Mouse (Mus musculus) heart, adult 8-10 months (tissue): ENCODE data around the gene Eef2. TPM values are rescaled to one million over a fixed set of nuclear protein-coding genes. Genes with fewer than 3 reads are reported as not detected.
"Not testable (repeated sequence)": the region's sequence is repeated elsewhere in the genome, so short reads cannot be mapped to it uniquely, and the experiment has no call there.

ENCODE experiments used
- DNase-seq: peaks from one replicate; pipeline ENCODE4 v3.0.0; 2022; ENCODE audit warnings: low spot score
- total RNA-seq, 4 experiments: library from RNA; stranded (reverse); gene quantifications; 2 replicates each; pipeline ENCODE4 v1.2.4; 2022

Eef2 gene
- total RNA-seq, 4 experiments from 2014 or later: 1,076 to 1,267 (median 1,170) TPM

GRCm38 (mm10) chr10:81145778-81146177 is 30.7 kb upstream of the Eef2 start:
- DNase-seq: no peak

DNA sequence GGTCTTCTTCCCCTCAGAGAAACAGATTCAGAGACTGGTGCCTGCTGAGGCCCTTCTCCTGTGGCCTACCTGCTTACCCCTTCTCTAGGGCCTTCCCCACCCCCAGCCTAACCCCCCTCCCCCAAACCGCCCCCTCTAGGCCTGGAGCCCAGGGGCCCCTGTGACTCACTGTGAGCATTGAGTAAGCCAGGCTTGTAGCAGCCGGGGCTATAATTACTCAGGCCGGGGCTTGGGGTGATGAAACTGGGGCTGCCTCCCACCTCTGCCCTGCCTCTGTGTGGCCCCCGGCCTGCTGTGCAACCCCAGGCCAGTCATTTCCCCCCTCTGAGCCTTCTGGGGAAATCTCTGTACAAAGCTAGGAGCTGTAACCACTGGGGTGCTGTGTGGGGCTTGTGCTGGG is 30.1 kb upstream of the Eef2 start:
- no peak for DNase-seq

- DNase-seq: no peak
Measured at GRCm38 (mm10) chr10:81151261-81151660, 25.2 kb upstream of the Eef2 start.

DNA sequence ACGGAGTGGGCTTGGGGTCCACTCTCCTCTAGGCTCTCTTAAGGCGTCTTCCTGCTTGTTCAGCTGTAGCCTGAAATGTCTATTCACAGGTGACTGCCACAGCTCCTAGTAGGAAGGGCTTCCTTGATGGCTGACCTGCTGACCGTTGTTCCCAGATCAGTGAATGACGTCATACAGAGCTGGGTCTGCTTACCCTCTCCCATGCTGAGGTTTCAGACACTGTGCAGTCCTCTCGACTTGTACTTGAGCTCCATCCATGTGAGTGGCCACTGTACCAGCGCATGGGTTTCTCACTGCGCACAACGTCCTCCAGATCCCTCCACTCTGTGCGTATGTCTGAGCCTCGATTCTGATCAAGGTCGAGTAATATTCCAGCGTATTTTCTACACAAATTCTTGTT is 23.8 kb upstream of the Eef2 start:
- no peak for DNase-seq

- DNase-seq: no peak
Measured at GRCm38 (mm10) chr10:81154313-81154712, 22.1 kb upstream of the Eef2 start.

DNA sequence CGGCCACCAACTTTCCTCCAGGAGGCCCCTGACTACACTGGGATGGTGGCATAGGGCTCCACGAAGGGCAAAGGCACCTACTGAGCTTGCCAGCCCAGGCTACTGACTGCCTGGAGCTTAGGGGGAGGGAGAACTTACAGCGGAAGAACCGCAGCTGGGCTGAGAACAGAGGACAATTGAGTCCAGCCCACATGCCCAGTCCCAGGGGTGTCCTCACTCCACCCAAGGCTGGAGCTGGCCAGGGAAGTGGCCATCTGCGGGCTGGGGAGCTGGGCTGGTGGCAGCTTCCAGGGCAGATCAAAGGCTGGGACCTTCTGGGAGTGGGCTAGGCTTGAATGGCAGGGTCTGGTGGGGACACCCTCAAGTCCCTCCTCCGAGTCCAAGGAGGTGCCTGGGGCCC is 21.7 kb upstream of the Eef2 start:
- DNase-seq: no peak

GRCm38 (mm10) chr10:81161602-81162317 is 14.7 kb upstream of the Eef2 start:
- DNase-seq: no peak

- no peak for DNase-seq
Measured at GRCm38 (mm10) chr10:81162318-81162652, 14.1 kb upstream of the Eef2 start.

- no peak for DNase-seq
Measured at GRCm38 (mm10) chr10:81165118-81165517, 11.3 kb upstream of the Eef2 start.

GRCm38 (mm10) chr10:81167200-81168086 is 9.0 kb upstream of the Eef2 start, which contains the start of gene Pias4:
Gene Pias4 (minus strand): TSS chr10:81167923.
- peak; percentile 100 for DNase-seq

GRCm38 (mm10) chr10:81168087-81168431 is 8.4 kb upstream of the Eef2 start:
- no peak for DNase-seq

- DNase-seq: peak; percentile 90
Measured at GRCm38 (mm10) chr10:81168521-81169244, 7.7 kb upstream of the Eef2 start.

DNA sequence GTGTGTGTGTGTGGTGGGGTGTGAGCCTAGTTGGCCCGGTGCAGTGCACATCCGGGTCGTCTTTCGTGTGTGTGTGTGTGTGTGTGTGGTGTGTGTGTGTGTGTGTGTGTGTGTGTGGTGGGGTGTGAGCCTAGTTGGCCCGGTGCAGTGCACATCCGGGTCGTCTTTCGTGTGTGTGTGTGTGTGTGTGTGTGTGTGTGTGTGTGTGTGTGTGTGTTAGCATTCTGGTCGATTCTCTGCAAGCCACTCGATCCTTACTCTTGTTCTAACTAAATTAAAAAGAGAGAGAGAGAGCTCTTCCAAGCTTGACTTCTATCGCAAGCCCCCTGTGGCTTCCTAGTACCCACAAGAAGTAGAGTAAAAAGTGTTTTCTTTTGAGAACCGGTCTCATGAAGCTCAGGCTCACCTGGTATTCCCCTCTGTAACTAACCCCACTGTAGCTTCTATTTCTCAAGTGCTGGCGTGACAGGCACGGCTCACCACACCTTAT is 7.0 kb upstream of the Eef2 start:
- DNase-seq: not testable (repeated sequence)

DNA sequence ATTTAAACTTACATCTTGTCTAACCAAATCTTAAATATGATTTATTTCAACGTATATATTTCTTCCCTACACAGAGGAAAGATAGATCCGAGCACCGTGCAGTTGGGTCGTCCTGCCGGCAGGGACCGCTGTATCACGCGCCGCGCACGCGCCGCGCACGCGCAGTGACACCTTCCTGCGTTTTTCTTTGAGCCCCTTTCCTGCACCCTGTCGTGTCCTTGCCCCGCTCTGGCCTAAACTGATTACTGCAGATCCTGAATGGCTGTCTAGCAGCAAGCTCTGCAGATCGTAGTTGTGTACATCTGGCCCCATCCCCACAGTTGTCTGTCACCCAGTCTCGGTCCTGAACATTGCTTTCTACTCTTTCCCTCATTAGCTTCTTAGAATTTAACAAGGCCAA is 3.3 kb upstream of the Eef2 start:
- peak; percentile 74 for DNase-seq

DNA sequence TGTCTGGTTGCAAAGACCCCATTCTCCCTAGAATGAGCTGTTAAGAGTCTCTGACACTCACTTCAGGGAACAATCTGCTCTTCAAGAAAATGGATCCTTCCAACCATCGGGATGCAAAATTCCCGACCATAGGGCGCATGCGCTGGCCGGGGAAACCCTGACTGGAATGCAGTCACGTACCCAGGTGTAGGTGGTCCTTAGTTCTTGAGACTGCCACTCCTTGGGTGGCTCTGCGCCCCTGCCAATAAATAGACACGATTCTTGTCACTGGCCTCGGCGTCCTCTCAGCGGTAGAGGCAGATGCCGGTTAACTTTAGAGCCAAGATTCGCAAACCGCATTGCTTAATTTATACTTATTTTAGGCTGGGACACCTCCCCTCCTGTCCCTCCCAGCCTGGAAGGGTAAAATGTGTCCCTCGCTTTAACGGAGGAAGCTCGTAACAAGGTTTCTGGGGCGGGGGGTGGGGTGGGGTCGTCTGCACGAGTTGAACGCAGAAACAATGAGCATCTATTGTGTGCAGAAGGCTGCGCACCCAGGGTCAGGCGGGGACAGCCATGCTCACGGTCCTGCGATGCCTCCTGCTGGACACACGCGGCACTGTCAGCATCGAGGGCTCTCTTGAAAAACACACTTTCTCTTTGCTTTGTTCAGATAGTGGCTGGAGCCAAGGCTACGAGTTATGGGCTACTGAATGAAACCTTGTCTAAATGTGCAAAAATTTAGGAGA is 1.6 kb upstream of the Eef2 start:
- DNase-seq: peak; percentile 91

DNA sequence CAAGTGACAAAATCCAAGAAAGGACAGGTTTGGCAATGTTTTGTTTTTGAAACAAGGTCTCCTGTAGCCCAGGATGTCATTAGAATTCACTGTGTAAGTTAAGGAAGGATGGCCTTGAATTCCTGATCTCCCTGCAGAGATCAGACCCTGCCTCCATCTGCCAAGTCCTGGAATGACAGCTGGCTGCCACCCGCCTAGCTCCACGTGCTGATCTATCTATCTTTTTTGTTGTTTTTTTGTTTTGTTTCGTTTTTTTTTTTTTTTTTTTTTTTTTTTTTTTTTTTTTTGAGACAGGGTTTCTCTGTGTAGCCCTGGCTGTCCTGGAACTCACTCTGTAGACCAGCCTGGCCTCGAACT is 1.1 kb upstream of the Eef2 start:
- DNase-seq: not testable (repeated sequence)

DNA sequence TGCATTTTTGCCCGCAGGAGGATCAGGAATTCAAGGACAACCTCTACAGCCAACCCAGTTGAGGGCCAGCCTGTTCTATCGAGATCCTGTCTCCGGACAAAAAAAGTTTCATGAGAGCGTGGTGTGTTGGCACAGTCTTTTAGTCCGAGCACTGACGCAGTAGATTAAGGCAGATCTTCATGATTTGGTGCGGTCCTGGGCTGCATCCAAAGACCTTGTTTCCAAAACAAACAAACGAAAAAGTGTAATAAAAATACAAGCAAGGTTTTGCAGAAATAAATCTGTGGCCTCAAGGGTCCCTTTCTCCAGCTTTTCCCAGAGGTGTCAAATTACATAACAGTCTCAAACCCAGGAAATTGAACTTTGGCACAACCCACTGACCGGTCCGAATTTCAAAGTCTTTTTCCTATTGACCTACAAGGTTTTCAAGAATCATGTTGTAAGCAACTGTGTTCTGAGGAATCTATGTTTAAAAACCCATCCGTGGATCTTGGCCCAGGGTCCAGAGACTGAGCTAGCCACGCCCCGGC is 430 bp upstream of the Eef2 start:
- DNase-seq: no peak

DNA sequence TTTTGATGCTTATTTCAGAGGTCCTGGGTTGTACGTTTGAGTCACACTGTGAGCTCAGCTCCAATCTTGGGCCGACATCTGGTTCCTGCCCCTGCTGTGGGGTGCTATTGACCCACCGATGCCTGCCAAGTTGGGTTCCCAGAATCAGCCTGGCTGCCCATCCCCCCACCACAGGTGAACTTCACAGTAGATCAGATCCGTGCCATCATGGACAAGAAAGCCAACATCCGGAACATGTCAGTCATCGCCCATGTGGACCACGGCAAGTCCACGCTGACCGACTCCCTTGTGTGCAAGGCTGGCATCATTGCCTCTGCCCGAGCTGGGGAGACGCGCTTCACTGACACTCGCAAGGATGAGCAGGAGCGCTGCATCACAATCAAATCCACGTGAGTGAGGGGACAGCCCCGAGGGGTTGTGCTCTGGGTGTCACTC is 1.1 kb downstream of the Eef2 start:
- DNase-seq: no peak

GRCm38 (mm10) chr10:81177958-81178712 is 1.7 kb downstream of the Eef2 start:
- no peak for DNase-seq

GRCm38 (mm10) chr10:81178927-81179326 is 2.5 kb downstream of the Eef2 start:
- DNase-seq: no peak
